Mouse (Mus musculus) erythroblast, embryonic 14.5 days (primary cell): ENCODE measurements around the gene Lmntd2.

Experiments
- GATA1 ChIP-seq: IDR thresholded peaks from 2 replicates; pipeline ENCODE4 v1.6.1; 2012; ENCODE audit warnings: low read length, inconsistent platforms, mixed read lengths
- TAL1 ChIP-seq: IDR thresholded peaks from 3 replicates; pipeline ENCODE4 v1.6.1; 2012; ENCODE audit warnings: low read length, inconsistent platforms, mixed read lengths

DNA sequence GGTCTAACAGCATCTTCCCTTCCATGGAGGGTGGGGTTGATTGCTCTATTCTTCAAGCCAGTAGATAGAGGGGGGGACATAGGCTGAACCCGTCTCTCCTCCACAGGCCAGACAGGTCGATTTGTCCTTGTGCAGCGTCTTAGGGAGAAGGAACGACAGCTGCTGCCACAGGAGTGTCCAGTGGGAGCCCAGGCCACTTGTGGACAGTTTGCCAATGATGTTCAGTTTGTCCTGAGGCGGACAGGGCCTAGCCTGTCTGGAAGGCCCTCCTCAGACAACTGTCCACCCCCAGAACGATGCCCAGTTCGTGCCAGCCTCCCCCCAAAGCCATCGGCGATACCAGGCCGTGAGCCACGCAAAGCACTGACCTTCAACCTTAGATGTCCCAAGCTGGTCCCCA, 3.0 kb upstream of the Lmntd2 start:
- TF ChIP-seq GATA1 (no peak), TAL1 (no peak)
